Mouse (Mus musculus) left cerebral cortex, postnatal 10 days (tissue): Measurements from ENCODE around the gene Gm32802. TPM values are rescaled to one million over a fixed set of nuclear protein-coding genes. Genes with fewer than 3 reads are reported as not detected.
"Not testable (repeated sequence)": the region's sequence is repeated elsewhere in the genome, so short reads cannot be mapped to it uniquely, and the experiment has no call there.

Source experiments
- DNase-seq, 2 experiments: peaks; one replicate each; pipeline ENCODE4 v3.0.0; 2021 to 2022; ENCODE audit warnings: low spot score in 2 of 2, mixed read lengths in 1 of 2; ENCODE audit errors: extremely low spot score in 1 of 2
- intact Hi-C: fragments of 180-260 bp; cut with DNase I; formaldehyde crosslinking; loops from one replicate; pipeline ENCODE4 v1.15.1; 2025
- total RNA-seq, 2 experiments: library from RNA; stranded (reverse); gene quantifications; 2 replicates each; pipeline ENCODE4 v1.2.3; 2021

Gm32802 gene
- total RNA-seq = under 1 TPM; 0.71 to 0.84 TPM

GRCm38 (mm10) chr10:118258388-118258787 is at the start of gene Gm32802:
TSS of gene Gm32802 (plus strand) at chr10:118258688.
- intact Hi-C loops, DNase-seq: not testable (repeated sequence)

- DNase-seq, intact Hi-C loops: not testable (repeated sequence)
Observed at GRCm38 (mm10) chr10:118215719-118216393, 42.6 kb upstream of the Gm32802 start.

- intact Hi-C loops = not testable (repeated sequence)
Observed at GRCm38 (mm10) chr10:118227629-118228028, 30.9 kb upstream of the Gm32802 start.

GRCm38 (mm10) chr10:118232607-118233006 is 25.9 kb upstream of the Gm32802 start:
- intact Hi-C loops, DNase-seq: not testable (repeated sequence)

More at GRCm38 (mm10) chr10:118227629-118228028, 30.9 kb upstream of the Gm32802 start:
- not testable (repeated sequence) for DNase-seq

- intact Hi-C loops, DNase-seq: not testable (repeated sequence)
Observed at GRCm38 (mm10) chr10:118240680-118241079, 17.8 kb upstream of the Gm32802 start, which contains the start of gene Gm32717. TSS of gene Gm32717 (minus strand) at chr10:118240780.

GRCm38 (mm10) chr10:118249006-118249595 is 9.4 kb upstream of the Gm32802 start:
- intact Hi-C loops = not testable (repeated sequence)
- DNase-seq = peak in 1 of 2 experiments; percentile 24

- intact Hi-C loops = no loop called here
- peak; percentile 19 to 37 for DNase-seq
Observed at GRCm38 (mm10) chr10:118250852-118251295, 7.6 kb upstream of the Gm32802 start.

GRCm38 (mm10) chr10:118268812-118269211 is 10.3 kb downstream of the Gm32802 start:
- DNase-seq, intact Hi-C loops: not testable (repeated sequence)

- not testable (repeated sequence) for DNase-seq
Observed at GRCm38 (mm10) chr10:118271416-118271815, 12.9 kb downstream of the Gm32802 start.

GRCm38 (mm10) chr10:118278069-118278468 is 19.6 kb downstream of the Gm32802 start:
- intact Hi-C loops = not testable (repeated sequence)

More at GRCm38 (mm10) chr10:118271416-118271815, 12.9 kb downstream of the Gm32802 start:
- intact Hi-C loops = not testable (repeated sequence)

GRCm38 (mm10) chr10:118282565-118282964 is 24.1 kb downstream of the Gm32802 start:
- intact Hi-C loops, DNase-seq: not testable (repeated sequence)

More at GRCm38 (mm10) chr10:118278069-118278468, 19.6 kb downstream of the Gm32802 start:
- DNase-seq = not testable (repeated sequence)

- DNase-seq, intact Hi-C loops: not testable (repeated sequence)
Observed at GRCm38 (mm10) chr10:118283016-118283415, 24.5 kb downstream of the Gm32802 start.

GRCm38 (mm10) chr10:118294938-118295337 is 36.5 kb downstream of the Gm32802 start, which contains the start of gene Iltifb:
TSS of gene Iltifb (minus strand) at chr10:118295038.
- DNase-seq = no peak
- intact Hi-C loops = no loop called here

- DNase-seq, intact Hi-C loops: not testable (repeated sequence)
Observed at GRCm38 (mm10) chr10:118302133-118302532, 43.6 kb downstream of the Gm32802 start.

Other genes with a start within 250 kb of the Gm32802 start
- gene Mdm1, start 116.9 kb upstream of the Gm32802 start, total RNA-seq = 10 to 100 TPM; 10.3 to 10.9 TPM
- gene Il22, start 53.7 kb upstream of the Gm32802 start, total RNA-seq = not detected
- gene Gm32717, start 17.9 kb upstream of the Gm32802 start, total RNA-seq = under 1 TPM; 0.71 to 0.84 TPM
- under 1 TPM in 1 of 2 experiments, not detected in 1; 0.51 TPM for gene Iltifb, start 36.4 kb downstream of the Gm32802 start, total RNA-seq
- not detected for gene Gm9040, start 68.3 kb downstream of the Gm32802 start, total RNA-seq
- gene Gm9044, start 73.7 kb downstream of the Gm32802 start, total RNA-seq = not detected
- gene Gm9045, start 79.1 kb downstream of the Gm32802 start, total RNA-seq = not detected
- not detected for gene Gm9046, start 84.6 kb downstream of the Gm32802 start, total RNA-seq
- gene Gm9048, start 90.0 kb downstream of the Gm32802 start, total RNA-seq = under 1 TPM in 1 of 2 experiments, not detected in 1; 0.18 TPM
- not detected for gene Gm9049, start 95.4 kb downstream of the Gm32802 start, total RNA-seq
- gene Ifng, start 182.4 kb downstream of the Gm32802 start, total RNA-seq = not detected